Mouse (Mus musculus): ENCODE data around the gene Mum1. TPM values are rescaled to one million over a fixed set of nuclear protein-coding genes. Genes with fewer than 3 reads are reported as not detected.

The Mum1 gene
- total RNA-seq, 2 experiments from 2014 or later = 53.9 to 55.2 TPM

GRCm38 (mm10) chr10:80248971-80249640 is 22.9 kb downstream of the Mum1 start, which contains the start of gene Ndufs7:
Gene Ndufs7, plus strand, starts transcription at chr10:80249121.
- DNase-seq = peak; percentile 92
- intact Hi-C loops (cut with DNase I) = no loop called here

- no peak for DNase-seq
- intact Hi-C loops (cut with DNase I) = no loop called here
These were observed 23.8 kb downstream of the Mum1 start for GRCm38 (mm10) chr10:80250059-80250458.

- DNase-seq = no peak
- intact Hi-C loops (cut with DNase I) = no loop called here
These were observed 24.3 kb downstream of the Mum1 start for GRCm38 (mm10) chr10:80250573-80250972.

GRCm38 (mm10) chr10:80252011-80252410 is 25.8 kb downstream of the Mum1 start:
- DNase-seq = no peak
- intact Hi-C loops (cut with DNase I) = no loop called here

GRCm38 (mm10) chr10:80252493-80253274 is 26.4 kb downstream of the Mum1 start:
- intact Hi-C loops (cut with DNase I) = no loop called here
- DNase-seq = no peak

GRCm38 (mm10) chr10:80253551-80253950 is 27.3 kb downstream of the Mum1 start:
- intact Hi-C loops (cut with DNase I) = no loop called here
- no peak for DNase-seq

GRCm38 (mm10) chr10:80254331-80255297 is 28.4 kb downstream of the Mum1 start:
- DNase-seq = no peak
- intact Hi-C loops (cut with DNase I) = no loop called here

GRCm38 (mm10) chr10:80255881-80256535 is 29.8 kb downstream of the Mum1 start:
- DNase-seq = peak; percentile 87
- intact Hi-C loops (cut with DNase I) = no loop called here

- intact Hi-C loops (cut with DNase I) = no loop called here
- DNase-seq = no peak
These were observed 31.7 kb downstream of the Mum1 start for GRCm38 (mm10) chr10:80257936-80258335.

GRCm38 (mm10) chr10:80258752-80259462 is 32.7 kb downstream of the Mum1 start:
- no peak for DNase-seq
- intact Hi-C loops (cut with DNase I) = no loop called here

GRCm38 (mm10) chr10:80259463-80259805 is 33.2 kb downstream of the Mum1 start:
- intact Hi-C loops (cut with DNase I) = no loop called here
- no peak for DNase-seq

GRCm38 (mm10) chr10:80259861-80260641 is 33.8 kb downstream of the Mum1 start:
- intact Hi-C loops (cut with DNase I) = no loop called here
- DNase-seq = peak; percentile 95

GRCm38 (mm10) chr10:80260642-80261584 is 34.7 kb downstream of the Mum1 start, which contains the start of the genes Gamt and Dazap1:
Gene Gamt, minus strand, starts transcription at chr10:80261012.
Gene Dazap1, plus strand, starts transcription at chr10:80261486.
- intact Hi-C loops (cut with DNase I) = no loop called here
- peak; percentile 99 for DNase-seq

GRCm38 (mm10) chr10:80261585-80261968 is 35.3 kb downstream of the Mum1 start:
- intact Hi-C loops (cut with DNase I) = no loop called here
- peak; percentile 97 for DNase-seq

- DNase-seq = no peak
- intact Hi-C loops (cut with DNase I) = no loop called here
These were observed 35.9 kb downstream of the Mum1 start for GRCm38 (mm10) chr10:80262169-80262568.

- DNase-seq = no peak
- intact Hi-C loops (cut with DNase I) = no loop called here
These were observed 36.6 kb downstream of the Mum1 start for GRCm38 (mm10) chr10:80262776-80263365.

- intact Hi-C loops (cut with DNase I) = no loop called here
These were observed 38.3 kb downstream of the Mum1 start for GRCm38 (mm10) chr10:80264341-80265148.

More at GRCm38 (mm10) chr10:80264341-80265148, 38.3 kb downstream of the Mum1 start:
- peak; percentile 100 for DNase-seq
